8 mouse cellular contexts compared by ENCODE assay signal in the genomic region with DNA sequence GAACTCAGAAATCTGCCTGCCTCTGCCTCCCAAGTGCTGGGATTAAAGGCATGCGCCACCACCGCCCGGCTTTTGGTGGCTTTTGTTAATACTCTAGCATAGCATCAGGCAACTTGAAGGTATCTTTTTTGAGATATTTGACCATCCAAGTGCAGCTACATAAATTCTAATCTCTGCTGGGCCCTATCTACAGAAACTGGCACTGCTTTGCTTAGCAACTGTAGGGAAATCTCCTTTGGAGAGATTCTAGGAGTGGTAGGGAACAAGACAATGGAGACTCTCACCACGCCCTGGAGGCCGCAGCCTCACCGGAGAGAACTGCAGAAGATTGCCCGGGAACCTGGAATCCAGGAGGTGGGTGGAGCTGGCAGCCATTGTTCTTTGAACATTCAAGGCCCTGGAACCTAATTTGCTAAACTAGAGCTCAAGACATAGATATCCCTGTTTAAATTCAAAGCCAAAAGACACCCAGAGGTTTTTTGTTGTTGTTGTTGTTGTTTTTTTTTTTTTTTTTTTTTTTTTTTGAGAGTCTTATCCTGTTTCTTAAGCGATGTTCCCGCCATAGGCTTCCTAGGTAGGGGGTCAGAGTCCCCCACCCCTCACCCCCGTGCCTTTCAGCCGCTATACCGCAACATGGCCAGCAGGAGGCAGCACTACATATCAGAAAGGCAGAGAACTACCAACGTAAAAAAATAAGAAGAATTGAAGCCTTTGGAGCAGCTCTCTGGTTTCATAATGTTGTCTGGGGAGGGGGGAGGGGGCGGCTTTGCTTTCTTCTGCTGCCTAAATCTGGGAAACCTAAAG. TPM values are rescaled to one million over a fixed set of nuclear protein-coding genes. Genes with fewer than 3 reads are reported as not detected.
DNase-seq lines count a peak whose midpoint lies in the region; ATAC-seq and TF ChIP-seq lines count a peak whose summit lies in the region.

No protein-coding gene starts in this region.

- TF ChIP-seq POLR2A in thymus, adult 2 months (IDR thresholded peaks at IDR 0.05; ENCODE audit: control insufficient read depth, extremely low read depth, insufficient read depth, low read length, poor library complexity) = no peak

- H3K9ac ChIP-seq in forebrain, postnatal 0 days = no peak overlapping the region
- no peak overlapping the region for H3K9ac ChIP-seq in forebrain, embryonic 13.5 days
- no peak overlapping the region for H3K9ac ChIP-seq in intestine, embryonic 14.5 days (ENCODE audit: low read length)
- no peak overlapping the region for H3K9ac ChIP-seq in lung, embryonic 15.5 days

- no peaks in the 10 kb centered on the region for H3K4me1 ChIP-seq in forebrain, postnatal 0 days (ENCODE audit: insufficient read depth)
- H3K4me1 ChIP-seq in forebrain, embryonic 13.5 days = no peaks in the 10 kb centered on the region
- H3K4me1 ChIP-seq in thymus, adult 2 months (replicated peaks; ENCODE audit: control insufficient read depth, insufficient read depth, low read length) = peaks cover 9% of the 10 kb centered on the region
- 0 out of 2 replicates have a peak, but pooled peaks cover 3% of the 10 kb centered on the region for H3K4me1 ChIP-seq in intestine, embryonic 14.5 days (replicated peaks; ENCODE audit: control insufficient read depth, insufficient read depth, low read length)
- H3K4me1 ChIP-seq in lung, embryonic 15.5 days = no peaks in the 10 kb centered on the region

- H3K27ac ChIP-seq in forebrain, postnatal 0 days (ENCODE audit: low read depth, low read length) = no peak overlapping the region
- no peak overlapping the region for H3K27ac ChIP-seq in forebrain, embryonic 13.5 days
- 0 out of 2 replicates have a peak overlapping the region, but pooled peaks have one; percentile 33 for H3K27ac ChIP-seq in thymus, adult 2 months (ENCODE audit: control insufficient read depth, insufficient read depth, low read length)
- no peak overlapping the region for H3K27ac ChIP-seq in intestine, embryonic 14.5 days (ENCODE audit: low read depth)
- no peak overlapping the region for H3K27ac ChIP-seq in lung, embryonic 15.5 days

- no peak overlapping the region for H3K4me3 ChIP-seq in forebrain, postnatal 0 days (ENCODE audit: low read depth, low read length)
- H3K4me3 ChIP-seq in forebrain, embryonic 13.5 days = no peak overlapping the region
- H3K4me3 ChIP-seq in thymus, adult 2 months (ENCODE audit: control insufficient read depth, insufficient read depth, low read length) = peak overlapping the region; percentile 47
- H3K4me3 ChIP-seq in intestine, embryonic 14.5 days (ENCODE audit: low read depth, low read length) = no peak overlapping the region
- H3K4me3 ChIP-seq in lung, embryonic 15.5 days = no peak overlapping the region

- peak; percentile 70 for TF ChIP-seq CTCF in forebrain, postnatal 0 days (IDR thresholded peaks at IDR 0.05; ENCODE audit: low read depth)
- TF ChIP-seq CTCF in thymus, adult 2 months (IDR thresholded peaks at IDR 0.05; ENCODE audit: borderline replicate concordance, control insufficient read depth, extremely low read depth, insufficient read depth, low read length, poor library complexity) = peak; percentile 76

- no peaks in the 10 kb centered on the region for H3K9me3 ChIP-seq in forebrain, postnatal 0 days (ENCODE audit: low read length)
- H3K9me3 ChIP-seq in forebrain, embryonic 13.5 days (replicated peaks) = no peaks in the 10 kb centered on the region
- H3K9me3 ChIP-seq in intestine, embryonic 14.5 days (ENCODE audit: control insufficient read depth, low read length) = no peaks in the 10 kb centered on the region
- no peaks in the 10 kb centered on the region for H3K9me3 ChIP-seq in lung, embryonic 15.5 days

- WGBS in forebrain, postnatal 0 days = 42% methylated on average over 14 of the region's 14 CpGs
- 43% methylated on average over 14 of the region's 14 CpGs for WGBS in forebrain, embryonic 13.5 days
- 52% methylated on average over 14 of the region's 14 CpGs for WGBS in thymus, adult 2 months
- 41% methylated on average over 14 of the region's 14 CpGs for WGBS in intestine, embryonic 14.5 days
- 46% methylated on average over 14 of the region's 14 CpGs for WGBS in lung, embryonic 15.5 days

- ATAC-seq in forebrain, postnatal 0 days = no peak
- ATAC-seq in forebrain, embryonic 13.5 days = no peak
- ATAC-seq in intestine, embryonic 14.5 days (replicated peaks; ENCODE audit: low FRiP score, low TSS enrichment, low read depth) = no peak
- ATAC-seq in lung, embryonic 15.5 days (ENCODE audit: borderline replicate concordance, extremely low read depth, low FRiP score, low TSS enrichment) = no peak

- no peaks in the 10 kb centered on the region for H3K36me3 ChIP-seq in forebrain, postnatal 0 days (ENCODE audit: insufficient read depth)
- no peaks in the 10 kb centered on the region for H3K36me3 ChIP-seq in forebrain, embryonic 13.5 days (ENCODE audit: poor library complexity, severe bottlenecking)
- no peaks in the 10 kb centered on the region for H3K36me3 ChIP-seq in thymus, adult 2 months (ENCODE audit: control insufficient read depth, insufficient read depth, low read length)
- H3K36me3 ChIP-seq in intestine, embryonic 14.5 days (ENCODE audit: control insufficient read depth, insufficient read depth, low read length) = no peaks in the 10 kb centered on the region
- H3K36me3 ChIP-seq in lung, embryonic 15.5 days = no peaks in the 10 kb centered on the region

- H3K4me2 ChIP-seq in forebrain, postnatal 0 days (ENCODE audit: low read depth) = no peak overlapping the region
- H3K4me2 ChIP-seq in forebrain, embryonic 13.5 days = no peak overlapping the region
- no peak overlapping the region for H3K4me2 ChIP-seq in intestine, embryonic 14.5 days (ENCODE audit: low read length)
- peak overlapping the region; percentile 22; the same call in 1 of the 2 replicates for H3K4me2 ChIP-seq in lung, embryonic 15.5 days

- H3K27me3 ChIP-seq in forebrain, postnatal 0 days (ENCODE audit: insufficient read depth, low read length) = no peaks in the 10 kb centered on the region
- no peaks in the 10 kb centered on the region for H3K27me3 ChIP-seq in forebrain, embryonic 13.5 days
- no peaks in the 10 kb centered on the region for H3K27me3 ChIP-seq in thymus, adult 2 months (ENCODE audit: control insufficient read depth, insufficient read depth, low read length)
- H3K27me3 ChIP-seq in intestine, embryonic 14.5 days (replicated peaks; ENCODE audit: control insufficient read depth, insufficient read depth, low read length) = no peaks in the 10 kb centered on the region
- no peaks in the 10 kb centered on the region for H3K27me3 ChIP-seq in lung, embryonic 15.5 days

- peak; percentile 38 for DNase-seq in forebrain, postnatal 0 days
- DNase-seq in thymus, adult 2 months = peak; percentile 63
- no peak for DNase-seq in thymus, postnatal 0 days (ENCODE audit: low spot score)
- DNase-seq in intestine, embryonic 14.5 days (ENCODE audit: low spot score) = peak; percentile 64
- DNase-seq in thymus, postnatal 4 days = peak; percentile 83
- DNase-seq in urinary bladder, adult 18-20 months (ENCODE audit: low spot score in 2 of 2) = no peak

RNA-seq across cellular contexts. Expression of gene Epcam, which starts 34.1 kb away (rescaled TPM):
- 0.69 and 1.6 TPM in 2 replicates for total RNA-seq in forebrain, postnatal 0 days (2014; rRNA removed)
- 1.6 and 1.9 TPM in 2 replicates for polyA plus RNA-seq in forebrain, postnatal 0 days (2015; fragmentation: Nextera tagmentation; extraction: Ambion mirVana)
- polyA plus RNA-seq in forebrain, embryonic 13.5 days (2015; fragmentation: Nextera tagmentation; extraction: Ambion mirVana) = 4.0 and 5.2 TPM in 2 replicates
- 29.3 and 37.4 TPM in 2 replicates for polyA plus RNA-seq in thymus, adult 2 months (2012; rRNA removed)
- 95.8 and 102 TPM in 2 replicates for polyA plus RNA-seq in thymus, postnatal 0 days (2015; fragmentation: Nextera tagmentation; extraction: Ambion mirVana)
- polyA plus RNA-seq in intestine, embryonic 14.5 days (2014; fragmentation: Nextera tagmentation; extraction: Ambion mirVana) = 792 and 803 TPM in 2 replicates
- 344 and 355 TPM in 2 replicates for polyA plus RNA-seq in lung, embryonic 15.5 days (2015; fragmentation: Nextera tagmentation; extraction: Ambion mirVana)

Comparison
In these comparisons a context has a peak if more than half of its experiments do, and no peak if none do; other contexts are left out.
1. DNase-seq: peak in forebrain, postnatal 0 days (single experiment), thymus, adult 2 months (single experiment), intestine, embryonic 14.5 days (single experiment) and thymus, postnatal 4 days (single experiment); none in thymus, postnatal 0 days (single experiment) and urinary bladder, adult 18-20 months (0 of 2).